Mouse (Mus musculus): ENCODE measurements around the gene Ptprj.
A peak's percentile ranks its signal among the peaks of the same experiment; 100 is the strongest.
"Not testable (repeated sequence)": the region's sequence is repeated elsewhere in the genome, so short reads cannot be mapped to it uniquely, and the experiment has no call there.

Ptprj gene

GRCm38 (mm10) chr2:90577451-90578279, 2.8 kb downstream of the Ptprj start:
- DNase-seq, result peak; percentile 7

GRCm38 (mm10) chr2:90576936-90577335, 3.5 kb downstream of the Ptprj start:
- DNase-seq, result peak; percentile 68

- DNase-seq, result no peak
Observed at GRCm38 (mm10) chr2:90576411-90576810, 4.0 kb downstream of the Ptprj start.

GRCm38 (mm10) chr2:90575713-90576112, 4.7 kb downstream of the Ptprj start:
- DNase-seq, result peak; percentile 3

- DNase-seq, result peak; percentile 2
Observed at GRCm38 (mm10) chr2:90575116-90575515, 5.3 kb downstream of the Ptprj start.

GRCm38 (mm10) chr2:90574536-90574935, 5.9 kb downstream of the Ptprj start:
- no peak for DNase-seq

GRCm38 (mm10) chr2:90573640-90574526, 6.6 kb downstream of the Ptprj start:
- DNase-seq, result peak; percentile 17

- DNase-seq, result peak; percentile 6
Observed at GRCm38 (mm10) chr2:90572126-90572525, 8.3 kb downstream of the Ptprj start.

- not testable (repeated sequence) for DNase-seq
Observed at GRCm38 (mm10) chr2:90571399-90571798, 9.0 kb downstream of the Ptprj start.

GRCm38 (mm10) chr2:90570871-90571270, 9.6 kb downstream of the Ptprj start:
- no peak for DNase-seq

GRCm38 (mm10) chr2:90570216-90570615, 10.2 kb downstream of the Ptprj start:
- DNase-seq, result no peak

GRCm38 (mm10) chr2:90568961-90569481, 11.4 kb downstream of the Ptprj start:
- peak; percentile 76 for DNase-seq

GRCm38 (mm10) chr2:90568091-90568490, 12.4 kb downstream of the Ptprj start:
- no peak for DNase-seq

GRCm38 (mm10) chr2:90566773-90567528, 13.5 kb downstream of the Ptprj start:
- peak; percentile 74 for DNase-seq

GRCm38 (mm10) chr2:90566046-90566445, 14.4 kb downstream of the Ptprj start:
- DNase-seq, result peak; percentile 65

GRCm38 (mm10) chr2:90565192-90565929, 15.1 kb downstream of the Ptprj start:
- DNase-seq, result peak; percentile 96

GRCm38 (mm10) chr2:90564552-90564951, 15.9 kb downstream of the Ptprj start:
- no peak for DNase-seq

GRCm38 (mm10) chr2:90563171-90563570, 17.3 kb downstream of the Ptprj start:
- DNase-seq, result no peak

- peak; percentile 44 for DNase-seq
Observed at GRCm38 (mm10) chr2:90562126-90562670, 18.2 kb downstream of the Ptprj start.

- DNase-seq, result no peak
Observed at GRCm38 (mm10) chr2:90560197-90560843, 20.1 kb downstream of the Ptprj start.

- DNase-seq, result no peak
Observed at GRCm38 (mm10) chr2:90559688-90560196, 20.7 kb downstream of the Ptprj start.
